14 mouse cellular contexts compared by ENCODE assay signal in the genomic region with DNA sequence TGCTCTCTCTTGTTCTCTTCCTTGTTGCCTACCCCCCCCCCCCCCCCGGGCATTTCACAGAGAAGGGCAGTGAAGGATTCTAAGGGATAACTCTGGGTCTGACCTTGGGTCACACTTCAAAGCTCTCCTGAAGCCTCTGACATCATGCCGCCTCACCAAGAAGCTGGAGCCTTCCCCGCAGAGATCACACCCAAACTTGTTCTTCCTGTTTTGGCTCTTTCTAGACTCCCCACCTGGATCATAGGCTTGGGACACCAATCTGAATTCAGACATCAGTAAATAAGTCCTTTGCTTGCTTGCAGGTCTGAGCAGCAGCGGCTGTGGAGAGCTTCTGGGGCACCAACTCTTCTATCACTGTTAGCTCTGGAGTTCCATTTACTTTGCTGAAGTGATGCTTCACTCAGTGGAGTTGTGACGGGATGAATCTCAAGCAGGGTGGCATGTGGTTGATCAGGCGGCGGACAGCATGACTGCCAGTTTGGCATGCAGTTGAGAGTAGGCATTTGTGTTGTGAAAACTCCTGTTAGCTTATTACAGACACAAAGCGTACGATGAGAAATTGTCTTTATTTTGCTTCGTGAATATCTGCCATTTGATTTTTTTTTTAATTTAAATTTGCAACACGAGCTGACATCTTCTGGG.
DNase-seq lines count a peak whose midpoint lies in the region; ATAC-seq and TF ChIP-seq lines count a peak whose summit lies in the region.
"Had no signal": no experiment of that assay in that cellular context is flagged by ENCODE, and none has a peak within 500 bp of the region (broad histone marks: within the 10 kb centered on the region; RNA-seq: fewer than 3 reads in every experiment).

No protein-coding gene starts in this region.

- H3K4me1 ChIP-seq in forebrain, embryonic 16.5 days (replicated peaks; ENCODE audit: control insufficient read depth, insufficient read depth, low read length), result peaks cover 16% of the 10 kb centered on the region
- peaks cover 37% of the 10 kb centered on the region for H3K4me1 ChIP-seq in forebrain, embryonic 10.5 days

- H3K27ac ChIP-seq in forebrain, embryonic 16.5 days (ENCODE audit: low read length), result no peak overlapping the region
- no peak overlapping the region for H3K27ac ChIP-seq in forebrain, embryonic 10.5 days
- no peak overlapping the region for H3K27ac ChIP-seq in layer of hippocampus, adult 2 months
- H3K27ac ChIP-seq: heart, adult 2 months; kidney, embryonic 15.5 days; midbrain, embryonic 12.5 days; neural tube, embryonic 13.5 days had no signal

- peak; percentile 70; the same call in 1 of the 2 replicates for ATAC-seq in forebrain, embryonic 16.5 days
- ATAC-seq: Patski had no signal

- H3K4me2 ChIP-seq in forebrain, embryonic 16.5 days (ENCODE audit: low read length), result no peak overlapping the region
- H3K4me2 ChIP-seq: kidney, embryonic 15.5 days; midbrain, embryonic 12.5 days; neural tube, embryonic 13.5 days had no signal

- DNase-seq in forebrain, embryonic 10.5 days (ENCODE audit: extremely low spot score, low spot score), result no peak
- peak; percentile 37 to 56 for DNase-seq in urinary bladder, postnatal 36 days (ENCODE audit: low spot score in 2 of 2)
- DNase-seq in urinary bladder, adult 2 months (ENCODE audit: low spot score), result no peak
- DNase-seq in layer of hippocampus, adult 2 months (ENCODE audit: low spot score in 2 of 2), result peak; percentile 55 to 57
- DNase-seq in thymus, postnatal 14 days, result no peak
- DNase-seq in retina, embryonic 14.5 days (ENCODE audit: low spot score), result no peak
- DNase-seq in c-Kit-positive CD71-positive TER-119-positive erythroid progenitor cells, embryonic 14.5 days (ENCODE audit: low spot score), result no peak
- DNase-seq: cerebellum, adult 8-10 months; heart, adult 2 months had no signal

- H3K9me3 ChIP-seq in forebrain, embryonic 16.5 days (ENCODE audit: control insufficient read depth, low read length), result no peaks in the 10 kb centered on the region
- H3K9me3 ChIP-seq in forebrain, embryonic 10.5 days, result no peaks in the 10 kb centered on the region
- H3K9me3 ChIP-seq: kidney, embryonic 15.5 days; midbrain, embryonic 12.5 days; neural tube, embryonic 13.5 days had no signal

- TF ChIP-seq CTCF in layer of hippocampus, adult 2 months (conservative IDR thresholded peaks at IDR 0.05), result no peak

- H3K4me3 ChIP-seq in forebrain, embryonic 16.5 days (replicated peaks; ENCODE audit: low read length), result no peak overlapping the region
- H3K4me3 ChIP-seq in forebrain, embryonic 10.5 days, result no peak overlapping the region
- H3K4me3 ChIP-seq in layer of hippocampus, adult 2 months, result no peak overlapping the region
- H3K4me3 ChIP-seq: heart, adult 2 months; kidney, embryonic 15.5 days; midbrain, embryonic 12.5 days; neural tube, embryonic 13.5 days had no signal

- 67% methylated on average over 11 of the region's 11 CpGs for WGBS in forebrain, embryonic 16.5 days
- WGBS in forebrain, embryonic 10.5 days, result 83% methylated on average over 11 of the region's 11 CpGs

- H3K27me3 ChIP-seq in forebrain, embryonic 16.5 days (replicated peaks; ENCODE audit: control insufficient read depth, insufficient read depth, low read length), result no peaks in the 10 kb centered on the region
- peaks cover 15% of the 10 kb centered on the region for H3K27me3 ChIP-seq in forebrain, embryonic 10.5 days (ENCODE audit: poor library complexity, severe bottlenecking)
- H3K27me3 ChIP-seq: kidney, embryonic 15.5 days; Patski had no signal

- H3K36me3 ChIP-seq in forebrain, embryonic 16.5 days (ENCODE audit: control insufficient read depth, insufficient read depth), result no peaks in the 10 kb centered on the region
- H3K36me3 ChIP-seq in forebrain, embryonic 10.5 days (replicated peaks), result no peaks in the 10 kb centered on the region
- H3K36me3 ChIP-seq: kidney, embryonic 15.5 days; midbrain, embryonic 12.5 days; neural tube, embryonic 13.5 days had no signal

- H3K9ac ChIP-seq in forebrain, embryonic 16.5 days (replicated peaks; ENCODE audit: low read depth, low read length), result no peak overlapping the region
- H3K9ac ChIP-seq: kidney, embryonic 15.5 days; midbrain, embryonic 12.5 days; neural tube, embryonic 13.5 days had no signal

Comparison
In these comparisons a context has a peak if more than half of its experiments do, and no peak if none do; other contexts are left out.
1. DNase-seq: peak in urinary bladder, postnatal 36 days (2 of 2) and layer of hippocampus, adult 2 months (2 of 2); none in forebrain, embryonic 10.5 days (single experiment), urinary bladder, adult 2 months (single experiment), thymus, postnatal 14 days (single experiment), retina, embryonic 14.5 days (single experiment) and c-Kit-positive CD71-positive TER-119-positive erythroid progenitor cells, embryonic 14.5 days (single experiment).